Mouse (Mus musculus) stomach, postnatal 0 days (tissue): ENCODE measurements around the gene Rpl14. TPM values are rescaled to one million over a fixed set of nuclear protein-coding genes. Genes with fewer than 3 reads are reported as not detected.

Experiments used
- ATAC-seq: fragments of 200-750 bp; cut with Nextera tagmentation; 2 replicates; pipeline ENCODE4 v1.8.0; 2017; ENCODE audit not compliant: low FRiP score, low TSS enrichment
- DNase-seq: peaks from one replicate; pipeline ENCODE4 v3.0.0-alpha.2; 2016; ENCODE audit warnings: low spot score
- H3K27ac ChIP-seq: fragments of 300-500 bp; sonication (generic); replicated peaks from 2 replicates; pipeline ENCODE4 v1.5.1; 2014; ENCODE audit warnings: mild to moderate bottlenecking, control low read depth
- H3K27me3 ChIP-seq: fragments of 300-500 bp; sonication (generic); 2 replicates; pipeline ENCODE4 v1.6.1; 2014; ENCODE audit warnings: low read length; ENCODE audit not compliant: control insufficient read depth, insufficient read depth
- H3K36me3 ChIP-seq: fragments of 300-500 bp; sonication (generic); 2 replicates; pipeline ENCODE4 v1.6.1; 2014; ENCODE audit warnings: low read length, mixed read lengths; ENCODE audit not compliant: control insufficient read depth, insufficient read depth
- H3K4me1 ChIP-seq: fragments of 300-500 bp; sonication (generic); replicated peaks from 2 replicates; pipeline ENCODE4 v1.6.1; 2014; ENCODE audit warnings: antibody characterized with exemption; ENCODE audit not compliant: control insufficient read depth, insufficient read depth
- H3K4me2 ChIP-seq: fragments of 300-500 bp; sonication (generic); replicated peaks from 2 replicates; pipeline ENCODE4 v1.6.1; 2014; ENCODE audit warnings: low read depth, mild to moderate bottlenecking, control low read depth, moderate library complexity
- H3K4me3 ChIP-seq: fragments of 300-500 bp; sonication (generic); 2 replicates; pipeline ENCODE4 v1.5.1; 2014; ENCODE audit warnings: low read depth, low read length, control low read depth
- H3K9ac ChIP-seq: fragments of 300-500 bp; sonication (generic); 2 replicates; pipeline ENCODE4 v1.6.1; 2014; ENCODE audit warnings: mild to moderate bottlenecking, low read length, control low read depth, mixed read lengths
- H3K9me3 ChIP-seq: fragments of 300-500 bp; sonication (generic); 2 replicates; pipeline ENCODE4 v1.6.1; 2016; ENCODE audit warnings: low read length; ENCODE audit not compliant: control insufficient read depth
- CTCF ChIP-seq: IDR thresholded peaks from 2 replicates; pipeline ENCODE4 v1.5.1; 2016; ENCODE audit warnings: antibody characterized with exemption, low read depth, mild to moderate bottlenecking, moderate library complexity
- EP300 ChIP-seq: optimal IDR thresholded peaks from 2 replicates; pipeline ENCODE3; 2016; ENCODE audit warnings: antibody characterized with exemption
- WGBS: fragments of 180-500 bp; shearing (Covaris S2); extraction: QIAGEN DNeasy Blood & Tissue Kit; methylation state at CpG from one replicate; pipeline ENCODE4 v1.1.7; 2014; 5-methylcytosine and 5-hydroxymethylcytosine counted together
- polyA plus RNA-seq: library from polyadenylated mRNA; unstranded; fragments of >200 nt; fragmentation: Nextera tagmentation; extraction: Ambion mirVana; gene quantifications from 2 replicates; pipeline ENCODE4 v1.2.1, GENCODE M21; 2015

The Rpl14 gene
- polyA plus RNA-seq, 1 experiment from 2014 or later = 742 TPM

DNA sequence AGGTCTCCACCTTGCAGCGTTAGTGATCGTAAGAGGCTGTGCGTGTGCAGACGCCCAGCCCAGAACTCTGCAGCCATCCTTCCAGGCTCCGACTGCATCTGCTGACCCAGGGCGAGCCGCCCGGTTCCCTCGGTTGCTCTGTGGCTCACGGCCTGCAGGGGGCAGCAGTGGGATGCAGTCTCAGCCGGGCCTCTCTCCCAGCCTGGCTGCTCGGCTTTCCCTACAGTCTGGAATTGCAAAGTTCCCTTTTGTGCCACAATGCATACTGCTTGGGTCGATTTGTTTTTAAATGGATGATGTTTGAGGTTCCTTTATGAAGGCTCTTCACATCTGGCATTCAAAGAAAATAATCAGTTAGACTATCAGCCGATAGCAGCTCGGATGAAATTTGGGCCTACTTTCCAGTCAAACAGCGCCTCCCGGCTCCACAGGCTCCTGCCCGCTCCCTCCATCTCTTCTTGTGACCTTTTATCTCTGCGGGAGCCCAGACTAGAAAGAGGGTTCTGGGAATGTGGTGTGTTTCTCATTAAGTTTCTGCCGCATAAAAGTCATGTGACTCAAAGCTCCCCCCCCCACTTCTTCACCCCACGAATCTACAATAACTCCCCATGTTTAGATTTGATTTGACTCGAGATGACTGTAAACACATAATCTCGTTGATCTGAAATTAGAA, 31.7 kb downstream of the Rpl14 start:
- Histone ChIP-seq H3K27me3 (no peaks in the 10 kb centered on the region), H3K27ac (no peak overlapping the region), H3K4me1 (0 out of 2 replicates have a peak, but pooled peaks cover 4% of the 10 kb centered on the region), H3K36me3 (no peaks in the 10 kb centered on the region), H3K4me3 (no peak overlapping the region), H3K9ac (no peak overlapping the region), H3K9me3 (peaks cover 5% of the 10 kb centered on the region; the same call in 1 of the 2 replicates), H3K4me2 (no peak overlapping the region; the same call in 1 of the 2 replicates)
- WGBS = 10% methylated on average over 23 of the region's 23 CpGs
- peak; percentile 97 for TF ChIP-seq CTCF
- no peak for TF ChIP-seq EP300
- DNase-seq (peak; percentile 90), ATAC-seq (peak; percentile 84)

DNA sequence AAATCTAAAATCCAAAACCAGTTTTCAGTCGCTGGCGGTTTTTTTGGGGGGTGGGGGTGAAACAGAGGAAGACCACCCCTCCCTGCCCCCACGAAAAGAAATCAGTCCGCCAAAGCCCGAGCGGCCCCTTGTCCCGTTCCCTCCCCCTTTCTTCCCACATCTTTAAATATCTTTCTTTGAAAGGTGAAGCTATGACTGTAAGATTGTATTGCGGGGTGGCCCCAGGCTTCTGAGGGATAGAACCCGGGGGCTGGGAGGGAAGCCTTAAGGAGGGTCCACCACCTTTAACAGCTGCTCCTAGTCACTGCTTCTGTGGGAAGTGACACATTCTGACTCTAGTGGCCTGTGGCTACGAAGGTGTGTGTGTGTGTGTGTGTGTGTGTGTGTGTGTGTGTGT, 32.3 kb downstream of the Rpl14 start:
- no peak overlapping the region for H3K4me2 ChIP-seq

DNA sequence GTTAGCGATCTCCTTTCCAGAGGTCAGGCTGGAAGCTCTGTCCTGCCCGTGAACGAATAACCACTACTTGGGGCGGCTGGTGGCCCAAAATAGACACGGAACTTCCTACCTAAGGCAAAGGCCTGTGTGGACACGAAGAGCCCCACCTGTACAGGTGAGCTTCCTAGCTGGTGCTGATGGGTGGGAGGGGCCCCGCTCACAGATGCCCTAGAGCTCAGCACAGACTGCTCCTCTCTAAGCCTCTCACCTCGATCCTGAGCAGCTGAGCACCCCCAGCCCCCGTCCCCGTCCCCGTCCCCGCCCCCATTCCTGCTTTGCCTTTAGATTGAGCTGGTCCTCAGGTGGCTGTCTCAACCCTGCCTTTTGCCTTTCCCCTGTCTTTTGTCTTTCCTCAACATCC, 32.7 kb downstream of the Rpl14 start:
- 47% methylated on average over 12 of the region's 12 CpGs for WGBS
- TF ChIP-seq EP300 (no peak), CTCF (no peak)
- ATAC-seq = peak; percentile 44; the same call in 1 of the 2 replicates

More for the DNA sequence above, 32.3 kb downstream of the Rpl14 start:
- 40% methylated on average over 10 of the region's 10 CpGs for WGBS
- TF ChIP-seq EP300 = no peak
- TF ChIP-seq CTCF = no peak
- H3K4me3 ChIP-seq = no peak overlapping the region
- no peaks in the 10 kb centered on the region for H3K27me3 ChIP-seq
- H3K9me3 ChIP-seq = peaks cover 5% of the 10 kb centered on the region; the same call in 1 of the 2 replicates
- no peaks in the 10 kb centered on the region for H3K36me3 ChIP-seq
- H3K4me1 ChIP-seq = 0 out of 2 replicates have a peak, but pooled peaks cover 4% of the 10 kb centered on the region
- no peak overlapping the region for H3K9ac ChIP-seq
- DNase-seq (no peak), ATAC-seq (no peak)
- no peak overlapping the region for H3K27ac ChIP-seq

DNA sequence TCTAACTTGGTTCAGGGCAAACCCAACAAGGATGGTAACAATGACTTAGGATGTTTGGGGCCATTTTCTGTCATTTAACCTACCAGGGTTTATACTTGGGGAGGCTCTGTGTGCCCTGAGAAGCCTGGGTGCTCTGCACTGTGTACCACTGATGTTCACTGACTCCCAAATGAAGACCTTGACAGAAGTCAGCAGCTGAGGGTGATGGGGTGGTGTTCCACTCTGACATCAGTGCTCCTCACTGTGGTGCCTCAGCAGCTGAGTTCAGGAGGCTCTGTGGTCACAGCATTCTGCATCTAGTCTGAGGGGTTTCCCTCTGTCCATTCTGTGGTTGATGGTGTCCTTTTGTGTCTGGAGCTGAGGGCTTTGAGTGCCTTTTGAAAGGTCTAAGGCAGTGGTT, 39.8 kb downstream of the Rpl14 start:
- H3K4me3 ChIP-seq = no peak overlapping the region
- no peak for TF ChIP-seq CTCF
- TF ChIP-seq EP300 = no peak
- H3K9me3 ChIP-seq = peaks cover 5% of the 10 kb centered on the region; the same call in 1 of the 2 replicates
- DNase-seq (no peak), ATAC-seq (no peak)
- H3K4me2 ChIP-seq = no peak overlapping the region
- H3K27ac ChIP-seq = no peak overlapping the region
- H3K4me1 ChIP-seq = no peaks in the 10 kb centered on the region
- no peak overlapping the region for H3K9ac ChIP-seq
- H3K27me3 ChIP-seq = no peaks in the 10 kb centered on the region
- H3K36me3 ChIP-seq = no peaks in the 10 kb centered on the region

More for the DNA sequence above, 32.7 kb downstream of the Rpl14 start:
- no peak overlapping the region for H3K4me2 ChIP-seq
- no peak overlapping the region for H3K27ac ChIP-seq
- no peak for DNase-seq
- 0 out of 2 replicates have a peak, but pooled peaks cover 4% of the 10 kb centered on the region for H3K4me1 ChIP-seq
- no peaks in the 10 kb centered on the region for H3K27me3 ChIP-seq
- no peak overlapping the region for H3K4me3 ChIP-seq
- H3K9me3 ChIP-seq = peaks cover 5% of the 10 kb centered on the region; the same call in 1 of the 2 replicates
- no peak overlapping the region for H3K9ac ChIP-seq
- H3K36me3 ChIP-seq = no peaks in the 10 kb centered on the region

DNA sequence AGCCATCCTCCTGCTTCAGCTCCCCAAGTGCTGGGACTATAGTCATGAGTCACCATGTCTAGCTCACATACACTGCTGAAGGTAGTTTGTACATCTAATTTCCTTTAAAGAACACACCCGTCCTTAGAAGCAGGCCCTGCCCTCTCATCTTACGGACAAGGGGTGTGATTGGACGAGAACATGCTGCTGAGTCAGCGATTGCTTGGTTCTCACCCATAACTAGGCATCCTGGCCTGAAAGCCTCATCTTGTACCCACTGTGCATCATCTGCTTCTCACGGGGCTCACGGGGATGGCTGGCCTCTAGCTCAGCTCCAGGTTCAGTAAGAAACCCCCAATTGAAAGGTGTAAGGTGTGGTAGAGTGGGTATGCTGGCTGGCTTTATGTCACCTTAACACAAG, 42.8 kb downstream of the Rpl14 start:
- no peaks in the 10 kb centered on the region for H3K9me3 ChIP-seq
- DNase-seq = no peak
- H3K36me3 ChIP-seq = no peaks in the 10 kb centered on the region
- H3K9ac ChIP-seq = no peak overlapping the region
- H3K27ac ChIP-seq = no peak overlapping the region
- H3K27me3 ChIP-seq = no peaks in the 10 kb centered on the region
- no peak for ATAC-seq
- TF ChIP-seq EP300 (no peak), CTCF (no peak)
- H3K4me3 ChIP-seq = no peak overlapping the region
- H3K4me2 ChIP-seq = no peak overlapping the region
- H3K4me1 ChIP-seq = no peaks in the 10 kb centered on the region
- 85% methylated on average over 6 of the region's 6 CpGs for WGBS

DNA sequence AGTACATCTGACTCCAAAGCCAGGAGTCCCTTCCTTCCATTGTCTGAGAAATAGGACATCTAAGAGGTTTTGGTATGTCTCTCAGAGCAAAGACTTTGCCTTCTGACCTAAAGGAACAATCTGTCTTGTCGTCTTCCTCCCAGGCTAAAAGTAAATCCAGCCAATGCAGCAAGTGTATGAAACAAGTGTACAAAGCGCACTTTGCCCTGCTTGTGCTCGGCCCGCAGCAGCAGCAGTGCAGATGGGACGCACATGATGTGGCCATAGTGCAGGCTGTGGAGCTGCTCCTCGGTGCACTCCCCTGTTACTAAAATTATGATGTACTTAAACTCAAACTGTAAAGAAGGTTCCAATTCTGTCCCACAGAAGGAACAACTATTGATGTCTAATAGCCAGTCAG, 46.9 kb downstream of the Rpl14 start:
- H3K27ac ChIP-seq = no peak overlapping the region
- H3K4me3 ChIP-seq = no peak overlapping the region
- H3K4me1 ChIP-seq = no peaks in the 10 kb centered on the region
- no peak for DNase-seq
- H3K36me3 ChIP-seq = no peaks in the 10 kb centered on the region
- no peak for ATAC-seq
- no peak overlapping the region for H3K9ac ChIP-seq
- no peaks in the 10 kb centered on the region for H3K9me3 ChIP-seq
- 72% methylated on average over 6 of the region's 6 CpGs for WGBS
- TF ChIP-seq EP300 = no peak
- no peak for TF ChIP-seq CTCF
- no peak overlapping the region for H3K4me2 ChIP-seq
- H3K27me3 ChIP-seq = no peaks in the 10 kb centered on the region
